Mouse (Mus musculus) heart, embryonic 11.5 days (tissue): ENCODE results near the gene Ndufs2. TPM values are rescaled to one million over a fixed set of nuclear protein-coding genes. Genes with fewer than 3 reads are reported as not detected.

ENCODE experiments used
- ATAC-seq: fragments of 200-750 bp; cut with Nextera tagmentation; replicated peaks from 2 replicates; pipeline ENCODE4 v1.8.0; 2017; ENCODE audit warnings: moderate library complexity; ENCODE audit not compliant: insufficient number of reproducible peaks, low FRiP score, low TSS enrichment
- H3K27ac ChIP-seq: fragments of 300-500 bp; sonication (generic); 2 replicates; pipeline ENCODE4 v1.5.1; 2014; ENCODE audit warnings: mild to moderate bottlenecking, low read depth, low read length
- H3K27me3 ChIP-seq: fragments of 300-500 bp; sonication (generic); 2 replicates; pipeline ENCODE4 v1.6.1; 2014; ENCODE audit warnings: mild to moderate bottlenecking, low read length, mixed read lengths; ENCODE audit not compliant: control insufficient read depth, insufficient read depth
- H3K36me3 ChIP-seq: fragments of 300-500 bp; sonication (generic); 2 replicates; pipeline ENCODE4 v1.6.1; 2014; ENCODE audit warnings: mild to moderate bottlenecking, low read length, moderate library complexity, mixed read lengths; ENCODE audit not compliant: control insufficient read depth, insufficient read depth
- H3K4me1 ChIP-seq: fragments of 300-500 bp; sonication (generic); 2 replicates; pipeline ENCODE4 v1.6.1; 2014; ENCODE audit warnings: low read length; ENCODE audit not compliant: control insufficient read depth, insufficient read depth
- H3K4me2 ChIP-seq: fragments of 300-500 bp; sonication (generic); 2 replicates; pipeline ENCODE4 v1.6.1; 2014; ENCODE audit warnings: mild to moderate bottlenecking, moderate library complexity
- H3K4me3 ChIP-seq: fragments of 300-500 bp; sonication (generic); 2 replicates; pipeline ENCODE4 v1.5.1; 2014; ENCODE audit warnings: low read depth, low read length
- H3K9ac ChIP-seq: fragments of 300-500 bp; sonication (generic); 2 replicates; pipeline ENCODE4 v1.6.1; 2014; ENCODE audit warnings: mild to moderate bottlenecking, low read depth, low read length, moderate library complexity
- H3K9me3 ChIP-seq: fragments of 300-500 bp; sonication (generic); replicated peaks from 2 replicates; pipeline ENCODE4 v1.6.1; 2016; ENCODE audit warnings: low read length; ENCODE audit not compliant: control insufficient read depth
- WGBS: fragments of 180-500 bp; shearing (Covaris S2); extraction: QIAGEN DNeasy Blood & Tissue Kit; methylation state at CpG from one replicate; pipeline ENCODE4 v1.1.7; 2014; ENCODE audit not compliant: insufficient replicate concordance; 5-methylcytosine and 5-hydroxymethylcytosine counted together
- polyA plus RNA-seq: library from polyadenylated mRNA; unstranded; fragments of >200 nt; fragmentation: Nextera tagmentation; extraction: Ambion mirVana; gene quantifications from 2 replicates; pipeline ENCODE4 v1.2.1, GENCODE M21; 2014

The Ndufs2 gene
- polyA plus RNA-seq, 1 experiment from 2014 or later: 446 TPM

- 5% methylated on average over 20 of the region's 20 CpGs for WGBS
- ATAC-seq: no peak; the same call in 1 of the 2 replicates
- Histone ChIP-seq H3K4me1 (peaks cover 29% of the 10 kb centered on the region), H3K27me3 (peaks cover 31% of the 10 kb centered on the region; the same call in 1 of the 2 replicates), H3K9me3 (no peaks in the 10 kb centered on the region), H3K4me2 (peak overlapping the region; percentile 96), H3K36me3 (no peaks in the 10 kb centered on the region), H3K9ac (peak overlapping the region; percentile 70), H3K4me3 (peak overlapping the region; percentile 70), H3K27ac (no peak overlapping the region)
These were observed 56.0 kb downstream of the Ndufs2 start for GRCm38 (mm10) chr1:171195046-171195822.

- Histone ChIP-seq H3K27ac (no peak overlapping the region), H3K9ac (no peak overlapping the region), H3K9me3 (no peaks in the 10 kb centered on the region), H3K4me1 (peaks cover 38% of the 10 kb centered on the region), H3K36me3 (no peaks in the 10 kb centered on the region), H3K27me3 (peaks cover 31% of the 10 kb centered on the region; the same call in 1 of the 2 replicates), H3K4me2 (peak overlapping the region; percentile 96), H3K4me3 (no peak overlapping the region)
- WGBS: 32% methylated on average over 11 of the region's 11 CpGs
- ATAC-seq: no peak
These were observed 57.0 kb downstream of the Ndufs2 start for GRCm38 (mm10) chr1:171193911-171194830.

- H3K4me3 ChIP-seq: peak overlapping the region; percentile 29
- peaks cover 31% of the 10 kb centered on the region; the same call in 1 of the 2 replicates for H3K27me3 ChIP-seq
- H3K27ac ChIP-seq: no peak overlapping the region
- peaks cover 43% of the 10 kb centered on the region for H3K4me1 ChIP-seq
- H3K9me3 ChIP-seq: no peaks in the 10 kb centered on the region
- no peak for ATAC-seq
- peak overlapping the region; percentile 57 for H3K4me2 ChIP-seq
- H3K9ac ChIP-seq: peak overlapping the region; percentile 44
- WGBS: 7% methylated on average over 18 of the region's 18 CpGs
- no peaks in the 10 kb centered on the region for H3K36me3 ChIP-seq
These were observed 57.9 kb downstream of the Ndufs2 start for GRCm38 (mm10) chr1:171193093-171193840.

GRCm38 (mm10) chr1:171192283-171192682, 58.9 kb downstream of the Ndufs2 start:
- no peak overlapping the region for H3K9ac ChIP-seq
- ATAC-seq: no peak
- H3K4me1 ChIP-seq: peaks cover 43% of the 10 kb centered on the region
- no peak overlapping the region for H3K4me2 ChIP-seq
- H3K4me3 ChIP-seq: no peak overlapping the region
- no peaks in the 10 kb centered on the region for H3K36me3 ChIP-seq
- no peak overlapping the region for H3K27ac ChIP-seq
- H3K27me3 ChIP-seq: peaks cover 29% of the 10 kb centered on the region; the same call in 1 of the 2 replicates
- no peaks in the 10 kb centered on the region for H3K9me3 ChIP-seq
- WGBS: 40% methylated on average over 10 of the region's 10 CpGs

GRCm38 (mm10) chr1:171190832-171191231, 60.4 kb downstream of the Ndufs2 start:
- Histone ChIP-seq H3K27me3 (peaks cover 26% of the 10 kb centered on the region; the same call in 1 of the 2 replicates), H3K4me1 (peaks cover 47% of the 10 kb centered on the region), H3K36me3 (no peaks in the 10 kb centered on the region), H3K4me2 (no peak overlapping the region), H3K9me3 (no peaks in the 10 kb centered on the region), H3K27ac (no peak overlapping the region), H3K9ac (no peak overlapping the region), H3K4me3 (no peak overlapping the region)
- ATAC-seq: no peak
- WGBS: 90% methylated on average over 9 of the region's 9 CpGs

- Histone ChIP-seq H3K27me3 (peaks cover 14% of the 10 kb centered on the region; the same call in 1 of the 2 replicates), H3K4me1 (peaks cover 44% of the 10 kb centered on the region), H3K4me2 (peak overlapping the region; percentile 36), H3K36me3 (no peaks in the 10 kb centered on the region), H3K4me3 (no peak overlapping the region), H3K27ac (peak overlapping the region; percentile 88), H3K9me3 (no peaks in the 10 kb centered on the region), H3K9ac (peak overlapping the region; percentile 24)
- no peak; the same call in 1 of the 2 replicates for ATAC-seq
- WGBS: 40% methylated on average over 14 of the region's 14 CpGs
These were observed 61.6 kb downstream of the Ndufs2 start for GRCm38 (mm10) chr1:171189476-171190114.

GRCm38 (mm10) chr1:171189046-171189445, 62.1 kb downstream of the Ndufs2 start:
- H3K27ac ChIP-seq: peak overlapping the region; percentile 88
- H3K9me3 ChIP-seq: no peaks in the 10 kb centered on the region
- H3K4me2 ChIP-seq: peak overlapping the region; percentile 36
- H3K4me3 ChIP-seq: no peak overlapping the region
- H3K27me3 ChIP-seq: peaks cover 12% of the 10 kb centered on the region; the same call in 1 of the 2 replicates
- ATAC-seq: no peak
- H3K9ac ChIP-seq: peak overlapping the region; percentile 24; the same call in 1 of the 2 replicates
- H3K36me3 ChIP-seq: no peaks in the 10 kb centered on the region
- 17% methylated on average over 8 of the region's 8 CpGs for WGBS
- peaks cover 41% of the 10 kb centered on the region for H3K4me1 ChIP-seq
